Mouse (Mus musculus): Measurements from ENCODE around the gene Tmem129. TPM values are rescaled to one million over a fixed set of nuclear protein-coding genes. Genes with fewer than 3 reads are reported as not detected.

The Tmem129 gene
- polyA plus RNA-seq, 1 experiment from 2014 or later = 47.6 TPM

DNA sequence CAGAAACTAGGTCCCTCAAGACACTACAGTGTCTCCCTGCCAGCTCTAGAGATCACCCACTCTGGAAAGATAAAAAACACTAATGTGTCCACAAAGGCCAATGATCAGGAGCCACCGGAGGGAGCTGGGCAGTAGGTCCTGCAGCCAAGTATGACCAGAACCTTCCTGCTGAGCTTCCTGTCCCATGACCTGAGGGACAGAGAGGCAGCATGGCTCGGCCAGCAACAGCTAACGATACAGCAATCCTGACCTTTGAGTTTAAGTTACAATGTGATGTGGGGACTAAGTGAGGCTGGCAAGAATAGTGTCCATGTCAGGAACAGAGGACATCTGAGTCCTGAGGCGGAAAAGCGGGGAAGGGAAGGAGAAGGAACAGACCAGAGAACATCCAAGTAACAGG is 52.9 kb downstream of the Tmem129 start:
- 88% methylated on average over 5 of the region's 5 CpGs for WGBS
- no peak overlapping the region for H3K4me3 ChIP-seq (ENCODE audit: low read depth, low read length)
- H3K4me2 ChIP-seq (ENCODE audit: low read depth, low read length) = no peak overlapping the region
- H3K27ac ChIP-seq (replicated peaks; ENCODE audit: low read depth, low read length) = no peak overlapping the region
- ATAC-seq (ENCODE audit: low read depth) (no peak), DNase-seq (ENCODE audit: low spot score) (no peak)
- no peaks in the 10 kb centered on the region for H3K9me3 ChIP-seq (ENCODE audit: control insufficient read depth, low read length)
- H3K9ac ChIP-seq (ENCODE audit: low read depth, low read length) = no peak overlapping the region
- no peaks in the 10 kb centered on the region for H3K4me1 ChIP-seq (ENCODE audit: control insufficient read depth, insufficient read depth, low read length)
- peaks cover 71% of the 10 kb centered on the region for H3K36me3 ChIP-seq (ENCODE audit: control insufficient read depth, insufficient read depth, low read length)
- H3K27me3 ChIP-seq (replicated peaks; ENCODE audit: control insufficient read depth, insufficient read depth, low read length) = no peaks in the 10 kb centered on the region

Other genes with a start within 250 kb of the Tmem129 start
- not detected in 2 replicates for gene Nkx1-1, start 224.4 kb downstream of the Tmem129 start, polyA plus RNA-seq (2014; fragmentation: Nextera tagmentation; extraction: Ambion mirVana)
- 56.9 and 62.1 TPM in 2 replicates for gene Fam53a, start 28.8 kb downstream of the Tmem129 start, polyA plus RNA-seq (2014; fragmentation: Nextera tagmentation; extraction: Ambion mirVana)
- gene Gm9903, start 28.5 kb downstream of the Tmem129 start, polyA plus RNA-seq (2014; fragmentation: Nextera tagmentation; extraction: Ambion mirVana) = 0.54 and 0.60 TPM in 2 replicates
- gene Slbp, start 5.8 kb downstream of the Tmem129 start, polyA plus RNA-seq (2014; fragmentation: Nextera tagmentation; extraction: Ambion mirVana) = 188 and 196 TPM in 2 replicates
- gene Tacc3, start 288 bp downstream of the Tmem129 start, polyA plus RNA-seq (2014; fragmentation: Nextera tagmentation; extraction: Ambion mirVana) = 127 and 153 TPM in 2 replicates
- 23.1 and 26.0 TPM in 2 replicates for gene Fgfr3, start 63.3 kb upstream of the Tmem129 start, polyA plus RNA-seq (2014; fragmentation: Nextera tagmentation; extraction: Ambion mirVana)
- 39.3 and 39.5 TPM in 2 replicates for gene Letm1, start 124.4 kb upstream of the Tmem129 start, polyA plus RNA-seq (2014; fragmentation: Nextera tagmentation; extraction: Ambion mirVana)
- 40.4 and 45.7 TPM in 2 replicates for gene Nsd2, start 162.3 kb upstream of the Tmem129 start, polyA plus RNA-seq (2014; fragmentation: Nextera tagmentation; extraction: Ambion mirVana)

All from embryonic facial prominence, embryonic 14.5 days (tissue).